Mouse (Mus musculus): Measurements from ENCODE around the gene Inpp5b. TPM values are rescaled to one million over a fixed set of nuclear protein-coding genes. Genes with fewer than 3 reads are reported as not detected.

The Inpp5b gene
- total RNA-seq (2014; fragmentation: Nextera tagmentation) (127 and 141 TPM in 2 replicates), total RNA-seq (2017) (119 and 128 TPM in 2 replicates), polyA plus RNA-seq (2012) (48.3 and 51.4 TPM in 2 replicates)

DNA sequence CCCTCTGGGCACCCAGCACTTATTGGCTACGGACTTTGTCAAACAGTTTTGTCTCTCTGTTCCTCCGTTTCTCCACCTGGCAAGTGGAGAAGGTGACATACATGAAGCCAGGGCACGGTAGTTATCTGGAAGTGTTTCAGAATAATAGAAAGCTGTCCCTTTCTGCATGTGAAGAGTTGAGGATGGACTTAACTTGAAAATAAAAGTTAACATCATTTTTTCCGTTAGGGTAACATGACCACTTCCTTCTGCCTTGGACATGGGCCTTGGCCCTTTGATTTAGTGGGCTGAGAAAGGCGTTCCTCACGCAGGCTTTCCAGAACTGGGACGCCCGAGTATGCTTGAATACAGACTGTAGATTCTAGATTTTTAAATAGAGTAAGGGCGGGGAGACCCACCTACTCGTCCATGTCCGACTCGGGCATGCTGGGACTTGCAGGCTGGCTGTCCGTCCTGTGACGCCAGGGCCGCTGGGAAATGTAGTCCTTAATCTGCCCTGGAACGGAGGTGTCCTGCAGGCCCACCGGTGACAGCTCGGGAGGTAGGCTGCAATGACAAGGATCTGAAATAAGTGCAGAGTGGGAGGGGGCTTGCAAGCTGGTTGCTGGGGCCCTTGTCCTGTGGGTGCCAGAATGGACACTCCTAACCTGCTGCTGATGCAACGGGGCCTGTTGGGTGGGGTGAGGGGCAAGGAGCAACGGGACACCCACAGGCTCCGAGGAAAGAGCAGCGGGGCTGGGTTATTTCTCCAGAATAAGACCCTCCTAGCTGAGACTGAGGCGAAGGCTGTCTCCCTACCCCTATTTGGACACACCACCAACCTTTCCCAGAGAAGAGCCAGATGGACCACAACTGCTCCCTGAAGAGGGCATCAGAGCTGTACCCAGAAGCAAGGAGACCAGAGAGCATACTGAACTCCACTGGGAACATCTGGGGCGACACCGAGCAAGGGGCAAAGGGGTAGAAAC, at the start of gene Inpp5b:
Gene Inpp5b (plus strand): TSS at position 475 of the 968 bp plus-strand sequence.
- Histone ChIP-seq H3K27me3 (ENCODE audit: insufficient read depth, low read length) (0 out of 2 replicates have a peak, but pooled peaks cover 3% of the 10 kb centered on the region), H3K36me3 (replicated peaks) (peaks cover 35% of the 10 kb centered on the region), H3K4me3 (ENCODE audit: low read depth, low read length) (peak within 1 kb of the TSS; percentile 77), H3K9me3 (replicated peaks) (no peaks in the 10 kb centered on the region), H3K4me1 (ENCODE audit: insufficient read depth, low read depth, low read length) (peaks cover 58% of the 10 kb centered on the region)
- DNase-seq (ENCODE audit: low spot score): peak; percentile 66
- no peak for TF ChIP-seq TAL1 (conservative IDR thresholded peaks at IDR 0.05; ENCODE audit: low read depth, low read length)
- no peak for TF ChIP-seq CTCF (IDR thresholded peaks at IDR 0.05; ENCODE audit: low read depth, low read length)
- no peak for TF ChIP-seq GATA2 (IDR thresholded peaks at IDR 0.05; ENCODE audit: borderline replicate concordance, low read depth, low read length)
- no peak for TF ChIP-seq GATA1 (IDR thresholded peaks at IDR 0.05; ENCODE audit: borderline replicate concordance, low read length)
- TF ChIP-seq POLR2AphosphoS5 (IDR thresholded peaks at IDR 0.05; ENCODE audit: insufficient replicate concordance, low read depth, low read length): no peak
- peak; percentile 73 for ATAC-seq (ENCODE audit: extremely low read depth, insufficient number of reproducible peaks, low FRiP score, poor library complexity, severe bottlenecking)

DNA sequence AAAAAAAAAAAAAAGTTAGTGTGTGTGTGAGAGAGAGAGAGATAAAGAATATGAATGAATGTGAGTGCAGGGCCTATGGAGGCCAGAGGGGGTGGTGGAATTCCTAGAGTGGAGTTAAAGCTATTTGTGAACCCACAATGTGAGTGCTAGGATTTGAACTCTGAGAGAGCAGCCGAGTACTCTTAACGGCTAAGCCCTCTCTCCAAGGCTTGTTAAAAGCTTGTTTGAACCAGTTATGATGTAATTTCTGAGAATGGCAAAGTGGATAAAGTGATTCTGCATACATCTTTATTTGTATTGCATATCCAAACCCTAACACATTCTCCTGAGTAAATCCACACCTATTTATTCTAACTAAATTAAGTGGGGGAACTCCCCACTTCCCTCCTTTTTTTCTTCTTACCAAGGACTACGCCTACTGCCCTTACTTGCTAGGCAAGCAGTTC, 49.2 kb upstream of the Inpp5b start:
- no peaks in the 10 kb centered on the region for H3K27me3 ChIP-seq (ENCODE audit: insufficient read depth, low read length)
- H3K4me1 ChIP-seq (ENCODE audit: insufficient read depth, low read depth, low read length): peaks cover 54% of the 10 kb centered on the region
- H3K9me3 ChIP-seq (replicated peaks): no peaks in the 10 kb centered on the region
- ATAC-seq (ENCODE audit: extremely low read depth, insufficient number of reproducible peaks, low FRiP score, poor library complexity, severe bottlenecking) (no peak), DNase-seq (ENCODE audit: low spot score) (no peak)
- peak overlapping the region; percentile 90 for H3K4me3 ChIP-seq (ENCODE audit: low read depth, low read length)
- H3K36me3 ChIP-seq (replicated peaks): peaks cover 43% of the 10 kb centered on the region
- TF ChIP-seq GATA1 (IDR thresholded peaks at IDR 0.05; ENCODE audit: borderline replicate concordance, low read length): no peak
- no peak for TF ChIP-seq TAL1 (conservative IDR thresholded peaks at IDR 0.05; ENCODE audit: low read depth, low read length)
- no peak for TF ChIP-seq CTCF (IDR thresholded peaks at IDR 0.05; ENCODE audit: low read depth, low read length)
- no peak for TF ChIP-seq GATA2 (IDR thresholded peaks at IDR 0.05; ENCODE audit: borderline replicate concordance, low read depth, low read length)
- TF ChIP-seq POLR2AphosphoS5 (IDR thresholded peaks at IDR 0.05; ENCODE audit: insufficient replicate concordance, low read depth, low read length): no peak

DNA sequence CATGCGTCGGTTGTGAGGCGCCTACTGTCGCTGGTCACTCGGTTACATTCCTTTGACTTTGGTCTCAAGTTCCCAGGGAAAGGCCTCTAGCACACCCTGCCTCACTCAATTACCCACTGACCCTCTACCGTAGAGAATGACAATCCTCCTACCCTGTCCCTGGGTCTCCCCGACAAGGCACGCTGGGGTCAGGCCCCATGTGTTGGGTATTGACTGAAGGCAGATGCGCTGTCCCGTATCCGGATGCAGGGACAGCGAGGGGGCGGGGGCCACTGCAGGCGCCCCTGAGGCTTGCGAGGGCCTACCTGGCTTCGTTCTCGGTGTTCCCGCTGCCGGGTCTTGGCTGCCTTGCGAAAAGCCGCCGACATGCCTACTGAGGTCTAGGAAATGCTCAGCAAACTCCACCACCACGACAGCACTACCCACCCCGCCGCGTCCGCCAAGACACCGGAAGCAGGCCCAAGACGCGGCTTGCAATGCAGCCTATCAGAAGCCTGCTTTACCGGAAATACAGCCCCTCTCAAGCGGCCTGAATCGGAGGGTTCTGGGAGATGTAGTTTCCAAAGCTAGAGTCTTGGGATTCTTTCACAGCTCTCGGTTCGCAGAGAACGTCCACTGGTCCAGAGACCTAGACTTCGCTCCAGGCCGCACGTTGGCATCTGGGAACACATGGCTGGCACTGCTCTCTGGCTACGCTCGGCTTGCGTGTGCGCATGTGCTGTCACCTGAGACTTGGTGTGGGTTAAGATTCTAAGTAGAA, 48.3 kb upstream of the Inpp5b start, which contains the start of gene Utp11:
Gene Utp11 (minus strand): TSS at position 466 of the 760 bp plus-strand sequence.
- TF ChIP-seq GATA2 (IDR thresholded peaks at IDR 0.05; ENCODE audit: borderline replicate concordance, low read depth, low read length) (no peak), TAL1 (conservative IDR thresholded peaks at IDR 0.05; ENCODE audit: low read depth, low read length) (no peak), GATA1 (IDR thresholded peaks at IDR 0.05; ENCODE audit: borderline replicate concordance, low read length) (no peak), CTCF (IDR thresholded peaks at IDR 0.05; ENCODE audit: low read depth, low read length) (no peak), POLR2AphosphoS5 (IDR thresholded peaks at IDR 0.05; ENCODE audit: insufficient replicate concordance, low read depth, low read length) (no peak)
- Histone ChIP-seq H3K27me3 (ENCODE audit: insufficient read depth, low read length) (no peaks in the 10 kb centered on the region), H3K4me1 (ENCODE audit: insufficient read depth, low read depth, low read length) (peaks cover 55% of the 10 kb centered on the region), H3K36me3 (replicated peaks) (peaks cover 40% of the 10 kb centered on the region), H3K9me3 (replicated peaks) (no peaks in the 10 kb centered on the region), H3K4me3 (ENCODE audit: low read depth, low read length) (peak within 1 kb of the TSS; percentile 90)
- ATAC-seq (ENCODE audit: extremely low read depth, insufficient number of reproducible peaks, low FRiP score, poor library complexity, severe bottlenecking) (peak; percentile 92), DNase-seq (ENCODE audit: low spot score) (peak; percentile 91)

DNA sequence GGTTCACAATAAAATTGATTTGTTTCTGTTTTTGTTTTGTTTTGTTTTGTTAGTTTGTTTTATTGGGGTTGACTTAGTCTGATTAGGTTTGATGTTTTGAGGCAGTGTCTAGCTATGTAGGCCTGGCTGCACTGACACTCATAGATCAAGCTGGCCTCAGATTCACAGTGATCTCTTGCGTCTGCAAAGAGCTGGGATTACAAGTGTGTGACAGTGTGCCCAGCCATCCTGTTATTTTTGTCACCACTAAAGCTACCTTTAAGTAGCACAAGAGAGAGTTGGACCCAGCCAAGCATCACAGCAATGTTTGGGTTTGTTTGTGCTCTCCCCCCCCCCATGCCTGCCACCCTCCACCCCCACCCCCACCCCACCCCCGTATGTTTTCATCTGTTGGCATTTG, 47.1 kb upstream of the Inpp5b start:
- TF ChIP-seq TAL1 (conservative IDR thresholded peaks at IDR 0.05; ENCODE audit: low read depth, low read length) (no peak), GATA1 (IDR thresholded peaks at IDR 0.05; ENCODE audit: borderline replicate concordance, low read length) (no peak), POLR2AphosphoS5 (IDR thresholded peaks at IDR 0.05; ENCODE audit: insufficient replicate concordance, low read depth, low read length) (no peak), GATA2 (IDR thresholded peaks at IDR 0.05; ENCODE audit: borderline replicate concordance, low read depth, low read length) (no peak), CTCF (IDR thresholded peaks at IDR 0.05; ENCODE audit: low read depth, low read length) (no peak)
- no peak overlapping the region for H3K4me3 ChIP-seq (ENCODE audit: low read depth, low read length)
- DNase-seq (ENCODE audit: low spot score): no peak
- peaks cover 39% of the 10 kb centered on the region for H3K36me3 ChIP-seq (replicated peaks)
- H3K9me3 ChIP-seq (replicated peaks): no peaks in the 10 kb centered on the region
- peaks cover 61% of the 10 kb centered on the region for H3K4me1 ChIP-seq (ENCODE audit: insufficient read depth, low read depth, low read length)
- no peak for ATAC-seq (ENCODE audit: extremely low read depth, insufficient number of reproducible peaks, low FRiP score, poor library complexity, severe bottlenecking)
- no peaks in the 10 kb centered on the region for H3K27me3 ChIP-seq (ENCODE audit: insufficient read depth, low read length)

DNA sequence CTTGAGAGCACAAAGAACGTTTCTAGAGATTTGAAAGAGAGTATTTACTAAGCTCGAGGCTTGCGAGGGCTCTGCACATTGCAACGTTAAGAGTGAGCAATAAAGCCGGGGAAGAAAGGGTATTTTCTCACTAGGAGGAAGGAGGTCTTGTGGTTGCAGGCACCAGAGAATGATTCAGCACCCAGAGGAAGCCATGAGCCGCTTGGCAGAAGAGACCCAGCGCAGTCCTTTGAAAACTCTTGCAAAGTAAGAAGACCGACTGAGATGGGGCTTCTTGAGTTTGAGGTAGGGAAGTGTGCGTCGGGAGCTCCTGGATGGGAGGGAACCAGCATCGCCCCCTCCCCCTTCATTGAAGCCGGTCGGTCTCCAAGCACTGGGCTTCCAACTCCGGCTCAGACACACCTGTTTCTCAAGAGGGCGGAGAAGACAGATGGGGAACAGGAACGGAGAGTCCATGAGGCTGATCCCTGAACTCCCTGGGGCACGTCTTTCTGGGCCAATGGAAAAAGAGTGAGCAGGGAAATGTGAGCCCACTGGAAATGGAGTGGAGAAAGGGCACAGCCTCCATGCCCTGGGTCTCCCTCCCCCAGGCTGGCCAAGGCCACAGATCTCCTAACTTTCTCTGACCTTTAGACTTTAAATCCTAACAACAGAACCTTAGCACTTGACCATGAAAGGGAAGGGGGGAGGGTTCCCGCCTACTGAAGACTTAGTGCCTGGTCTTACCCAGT, 45.7 kb upstream of the Inpp5b start:
- Histone ChIP-seq H3K27me3 (ENCODE audit: insufficient read depth, low read length) (no peaks in the 10 kb centered on the region), H3K4me1 (ENCODE audit: insufficient read depth, low read depth, low read length) (peaks cover 66% of the 10 kb centered on the region), H3K36me3 (replicated peaks) (peaks cover 27% of the 10 kb centered on the region), H3K9me3 (replicated peaks) (no peaks in the 10 kb centered on the region), H3K4me3 (ENCODE audit: low read depth, low read length) (peak overlapping the region; percentile 70)
- TF ChIP-seq GATA1 (IDR thresholded peaks at IDR 0.05; ENCODE audit: borderline replicate concordance, low read length) (no peak), GATA2 (IDR thresholded peaks at IDR 0.05; ENCODE audit: borderline replicate concordance, low read depth, low read length) (no peak), POLR2AphosphoS5 (IDR thresholded peaks at IDR 0.05; ENCODE audit: insufficient replicate concordance, low read depth, low read length) (no peak), TAL1 (conservative IDR thresholded peaks at IDR 0.05; ENCODE audit: low read depth, low read length) (no peak), CTCF (IDR thresholded peaks at IDR 0.05; ENCODE audit: low read depth, low read length) (no peak)
- no peak for ATAC-seq (ENCODE audit: extremely low read depth, insufficient number of reproducible peaks, low FRiP score, poor library complexity, severe bottlenecking)
- peak; percentile 58 for DNase-seq (ENCODE audit: low spot score)
